Mouse (Mus musculus) MEL (cell line): ENCODE data around the gene Tmem169. TPM values are rescaled to one million over a fixed set of nuclear protein-coding genes. Genes with fewer than 3 reads are reported as not detected.

Source experiments
- DNase-seq: peaks from one replicate; pipeline ENCODE4 v3.0.0; 2011; ENCODE audit warnings: low read depth, low spot score
- H3K27ac ChIP-seq: 2 replicates; pipeline ENCODE4 v1.5.1; 2012; ENCODE audit warnings: low read depth, mild to moderate bottlenecking, control low read depth, low read length, moderate library complexity; ENCODE audit not compliant: control insufficient read depth
- H3K27me3 ChIP-seq, 2 experiments: fragments of 150-350 bp in 1 of 2; sonication (generic) in 1 of 2; 2 replicates each; pipeline ENCODE4 v1.6.1; 2012; ENCODE audit warnings: low read length in 2 of 2, mild to moderate bottlenecking in 2 of 2, improper control_type of control experiment in 1 of 2, moderate library complexity in 1 of 2; ENCODE audit not compliant: insufficient read depth in 2 of 2, control insufficient read depth in 1 of 2
- H3K36me3 ChIP-seq, 2 experiments: 2 replicates each; pipeline ENCODE4 v1.6.1; 2012 to 2014; ENCODE audit warnings: low read length in 2 of 2, improper control_type of control experiment in 1 of 2, inconsistent platforms in 1 of 2, mild to moderate bottlenecking in 1 of 2; ENCODE audit not compliant: insufficient read depth in 2 of 2, control insufficient read depth in 1 of 2
- H3K4me1 ChIP-seq, 2 experiments: fragments of 150-350 bp in 1 of 2; sonication (generic) in 1 of 2; 2 replicates each; pipeline ENCODE4 v1.6.1; 2012; ENCODE audit warnings: low read length in 2 of 2, improper control_type of control experiment in 1 of 2, mild to moderate bottlenecking in 1 of 2; ENCODE audit not compliant: insufficient read depth in 2 of 2, control insufficient read depth in 1 of 2
- H3K4me3 ChIP-seq, 2 experiments: fragments of 150-350 bp in 1 of 2; sonication (generic) in 1 of 2; 2 replicates each; pipeline ENCODE4 v1.5.1; 2012; ENCODE audit warnings: low read depth in 2 of 2, low read length in 2 of 2, mild to moderate bottlenecking in 2 of 2, moderate library complexity in 2 of 2, control low read depth in 1 of 2, improper control_type of control experiment in 1 of 2; ENCODE audit not compliant: control insufficient read depth in 1 of 2, insufficient read depth in 1 of 2
- H3K79me2 ChIP-seq: 2 replicates; pipeline ENCODE4 v1.6.1; 2012; ENCODE audit warnings: mild to moderate bottlenecking, low read length, moderate library complexity; ENCODE audit not compliant: control insufficient read depth, poor library complexity, insufficient read depth
- H3K9ac ChIP-seq: 2 replicates; pipeline ENCODE4 v1.6.1; 2012; ENCODE audit warnings: low read depth, mild to moderate bottlenecking, control low read depth, low read length, moderate library complexity; ENCODE audit not compliant: control insufficient read depth, poor library complexity, severe bottlenecking
- H3K9me3 ChIP-seq: fragments of 150-350 bp; sonication (generic); replicated peaks from 2 replicates; pipeline ENCODE4 v1.6.1; 2012; ENCODE audit warnings: mild to moderate bottlenecking, low read length, improper control_type of control experiment, moderate library complexity; ENCODE audit not compliant: insufficient read depth
- BHLHE40 ChIP-seq: IDR thresholded peaks from 2 replicates; pipeline ENCODE4 v1.6.1; 2012; ENCODE audit warnings: low read depth, mild to moderate bottlenecking, inconsistent platforms, low read length, improper control_type of control experiment, borderline replicate concordance
- CHD1 ChIP-seq: IDR thresholded peaks from 2 replicates; pipeline ENCODE4 v1.6.1; 2012; ENCODE audit warnings: low read depth, mild to moderate bottlenecking, inconsistent platforms, low read length, improper control_type of control experiment
- CHD2 ChIP-seq: IDR thresholded peaks from 2 replicates; pipeline ENCODE4 v1.6.1; 2011; ENCODE audit warnings: low read length, improper control_type of control experiment
- CTCF ChIP-seq, 3 experiments: IDR thresholded peaks in 2 of 3; conservative IDR thresholded peaks in 1 of 3; 2 replicates each; pipeline ENCODE4 v1.5.1; 2011 to 2012; ENCODE audit warnings: low read length in 3 of 3, low read depth in 2 of 3, mild to moderate bottlenecking in 2 of 3, improper control_type of control experiment in 1 of 3, inconsistent platforms in 1 of 3, mixed read lengths in 1 of 3, moderate library complexity in 1 of 3; ENCODE audit not compliant: control insufficient read depth in 1 of 3, insufficient read depth in 1 of 3, poor library complexity in 1 of 3, severe bottlenecking in 1 of 3
- ETS1 ChIP-seq: IDR thresholded peaks from 2 replicates; pipeline ENCODE4 v1.6.1; 2012; ENCODE audit warnings: low read depth, mild to moderate bottlenecking, inconsistent platforms, low read length, improper control_type of control experiment, moderate library complexity
- GABPA ChIP-seq: IDR thresholded peaks from 2 replicates; pipeline ENCODE4 v1.6.1; 2012; ENCODE audit warnings: low read depth, mild to moderate bottlenecking, inconsistent platforms, low read length, improper control_type of control experiment, moderate library complexity
- GATA1 ChIP-seq: IDR thresholded peaks from 2 replicates; pipeline ENCODE4 v1.6.1; 2011; ENCODE audit warnings: low read depth, low read length, improper control_type of control experiment
- HCFC1 ChIP-seq: IDR thresholded peaks from 2 replicates; pipeline ENCODE4 v1.6.1; 2012; ENCODE audit warnings: low read depth, mild to moderate bottlenecking, inconsistent platforms, low read length, improper control_type of control experiment, moderate library complexity
- JUND ChIP-seq: IDR thresholded peaks from 2 replicates; pipeline ENCODE4 v1.6.1; 2011; ENCODE audit warnings: low read depth, mild to moderate bottlenecking, improper control_type of control experiment, low read length
- KAT2A ChIP-seq: conservative IDR thresholded peaks from 2 replicates; pipeline ENCODE4 v1.6.1; 2012; ENCODE audit warnings: low read depth, low read length, improper control_type of control experiment, inconsistent platforms
- MAX ChIP-seq: IDR thresholded peaks from 2 replicates; pipeline ENCODE4 v1.6.1; 2011; ENCODE audit warnings: low read length, improper control_type of control experiment
- MAZ ChIP-seq: IDR thresholded peaks from 2 replicates; pipeline ENCODE4 v1.6.1; 2012; ENCODE audit warnings: low read depth, mild to moderate bottlenecking, inconsistent platforms, low read length, improper control_type of control experiment
- MEF2A ChIP-seq: IDR thresholded peaks from 2 replicates; pipeline ENCODE4 v1.6.1; 2014; ENCODE audit warnings: low read depth, mild to moderate bottlenecking, inconsistent platforms, low read length, improper control_type of control experiment; ENCODE audit not compliant: poor library complexity, insufficient replicate concordance, severe bottlenecking; ENCODE audit errors: extremely low read depth
- MYB ChIP-seq: IDR thresholded peaks from 2 replicates; pipeline ENCODE4 v1.6.1; 2011; ENCODE audit warnings: mild to moderate bottlenecking, low read depth, low read length, improper control_type of control experiment
- NELFE ChIP-seq: IDR thresholded peaks from 2 replicates; pipeline ENCODE4 v1.6.1; 2011; ENCODE audit warnings: low read depth, low read length, improper control_type of control experiment
- NRF1 ChIP-seq: IDR thresholded peaks from 2 replicates; pipeline ENCODE4 v1.6.1; 2014; ENCODE audit warnings: low read depth, mild to moderate bottlenecking, inconsistent platforms, low read length, improper control_type of control experiment, moderate library complexity; ENCODE audit not compliant: poor library complexity, insufficient read depth, severe bottlenecking
- POLR2A ChIP-seq, 2 experiments: IDR thresholded peaks; 2 replicates each; pipeline ENCODE4 v1.6.1; 2011 to 2012; ENCODE audit warnings: low read length in 2 of 2, mild to moderate bottlenecking in 2 of 2, control low read depth in 1 of 2, improper control_type of control experiment in 1 of 2, low read depth in 1 of 2, moderate library complexity in 1 of 2; ENCODE audit not compliant: control insufficient read depth in 1 of 2, insufficient read depth in 1 of 2, poor library complexity in 1 of 2
- POLR2AphosphoS2 ChIP-seq: IDR thresholded peaks from 2 replicates; pipeline ENCODE4 v1.6.1; 2011; ENCODE audit warnings: low read length, improper control_type of control experiment
- POLR2AphosphoS5 ChIP-seq: IDR thresholded peaks from 2 replicates; pipeline ENCODE4 v1.6.1; 2012; ENCODE audit warnings: low read depth, borderline replicate concordance, mild to moderate bottlenecking, inconsistent platforms, low read length, moderate library complexity, mixed read lengths
- RAD21 ChIP-seq: IDR thresholded peaks from 2 replicates; pipeline ENCODE4 v1.6.1; 2011; ENCODE audit warnings: mild to moderate bottlenecking, low read depth, low read length, improper control_type of control experiment
- RCOR1 ChIP-seq: IDR thresholded peaks from 2 replicates; pipeline ENCODE4 v1.6.1; 2012; ENCODE audit warnings: low read depth, mild to moderate bottlenecking, inconsistent platforms, low read length, improper control_type of control experiment
- SMC3 ChIP-seq: IDR thresholded peaks from 2 replicates; pipeline ENCODE4 v1.6.1; 2011; ENCODE audit warnings: low read depth, low read length, improper control_type of control experiment
- TAL1 ChIP-seq: IDR thresholded peaks from 2 replicates; pipeline ENCODE4 v1.6.1; 2012; ENCODE audit warnings: mild to moderate bottlenecking, inconsistent platforms, low read length, moderate library complexity, mixed read lengths
- TCF12 ChIP-seq: IDR thresholded peaks from 2 replicates; pipeline ENCODE4 v1.6.1; 2014; ENCODE audit warnings: low read depth, mild to moderate bottlenecking, inconsistent platforms, low read length, improper control_type of control experiment, moderate library complexity
- UBTF ChIP-seq: IDR thresholded peaks from 2 replicates; pipeline ENCODE4 v1.6.1; 2012; ENCODE audit warnings: low read depth, mild to moderate bottlenecking, inconsistent platforms, low read length, improper control_type of control experiment, moderate library complexity, borderline replicate concordance; ENCODE audit not compliant: insufficient read depth
- USF1 ChIP-seq: IDR thresholded peaks from 2 replicates; pipeline ENCODE4 v1.6.1; 2014; ENCODE audit warnings: low read depth, mild to moderate bottlenecking, inconsistent platforms, low read length, improper control_type of control experiment, moderate library complexity
- USF2 ChIP-seq, 2 experiments: IDR thresholded peaks; 2 replicates each; pipeline ENCODE4 v1.6.1; 2011 to 2012; ENCODE audit warnings: improper control_type of control experiment in 2 of 2, low read length in 2 of 2, borderline replicate concordance in 1 of 2, inconsistent platforms in 1 of 2, low read depth in 1 of 2, mild to moderate bottlenecking in 1 of 2; ENCODE audit not compliant: insufficient read depth in 1 of 2
- ZC3H11A ChIP-seq: IDR thresholded peaks from 2 replicates; pipeline ENCODE4 v1.6.1; 2012; ENCODE audit warnings: low read depth, mild to moderate bottlenecking, inconsistent platforms, low read length, improper control_type of control experiment
- ZMIZ1 ChIP-seq: IDR thresholded peaks from 2 replicates; pipeline ENCODE4 v1.6.1; 2012; ENCODE audit warnings: low read depth, mild to moderate bottlenecking, inconsistent platforms, low read length, improper control_type of control experiment, moderate library complexity
- ZNF384 ChIP-seq: IDR thresholded peaks from 2 replicates; pipeline ENCODE4 v1.6.1; 2012; ENCODE audit warnings: low read depth, mild to moderate bottlenecking, inconsistent platforms, low read length, improper control_type of control experiment
- polyA plus RNA-seq, 2 experiments: library from polyadenylated mRNA; stranded (reverse) in 1 of 2; unstranded in 1 of 2; fragments of >175 nt in 1 of 2; fragments of >200 nt in 1 of 2; gene quantifications; 2 replicates each; pipeline versions ENCODE4 v1.2.1 to v1.2.4; 2012; ENCODE audit warnings: low replicate concordance in 2 of 2, low read depth in 1 of 2; ENCODE audit not compliant: insufficient read length in 2 of 2, insufficient read depth in 1 of 2, missing spikeins in 1 of 2
- total RNA-seq: library from RNA; depleted of rRNA; stranded (reverse); fragments of 300-350 nt; gene quantifications from 2 replicates; pipeline ENCODE4 v1.2.3, GENCODE M21; 2012

Gene Tmem169
- total and polyA plus RNA-seq, 3 experiments: 0.06 TPM; not detected in 2

- Histone ChIP-seq H3K36me3 (peaks cover 0 to 16% of the 10 kb centered on the region in 2 experiments; a peak in 3 of 4 replicates), H3K79me2 (peaks cover 9% of the 10 kb centered on the region), H3K9me3 (no peaks in the 10 kb centered on the region), H3K27me3 (no peaks in the 10 kb centered on the region; a peak in 1 of 4 replicates), H3K4me1 (peaks cover 0 to 13% of the 10 kb centered on the region in 2 experiments; a peak in 3 of 4 replicates), H3K4me3 (no peak overlapping the region), H3K9ac (no peak overlapping the region), H3K27ac (no peak overlapping the region)
- DNase-seq: no peak
- TF ChIP-seq NELFE (no peak), JUND (no peak), MAZ (no peak), ZMIZ1 (no peak), GATA1 (no peak), UBTF (no peak), BHLHE40 (no peak), RCOR1 (no peak), KAT2A (no peak), MYB (no peak), CHD2 (no peak), MEF2A (no peak), POLR2AphosphoS5 (no peak), USF1 (no peak), MAX (no peak), POLR2AphosphoS2 (no peak), USF2 (IDR thresholded peaks at IDR 0.05; ENCODE audit: borderline replicate concordance in 1 of 2, insufficient read depth in 1 of 2, low read depth in 1 of 2, low read length in 2 of 2) (no peak), TAL1 (no peak)
These were observed 24.8 kb downstream of the Tmem169 start for GRCm38 (mm10) chr1:72308919-72309318.

- DNase-seq: no peak
- Histone ChIP-seq H3K9me3 (no peaks in the 10 kb centered on the region), H3K9ac (no peak overlapping the region), H3K36me3 (peaks cover 0 to 16% of the 10 kb centered on the region in 2 experiments; a peak in 3 of 4 replicates), H3K4me3 (no peak overlapping the region), H3K27ac (no peak overlapping the region), H3K27me3 (no peaks in the 10 kb centered on the region), H3K4me1 (peaks cover 0 to 13% of the 10 kb centered on the region in 2 experiments; a peak in 3 of 4 replicates), H3K79me2 (peaks cover 9% of the 10 kb centered on the region)
- TF ChIP-seq CHD1 (no peak), GATA1 (no peak), RAD21 (no peak), MAZ (no peak), POLR2A (IDR thresholded peaks at IDR 0.05; ENCODE audit: control insufficient read depth in 1 of 2, insufficient read depth in 1 of 2, low read depth in 1 of 2, low read length in 2 of 2, poor library complexity in 1 of 2) (no peak), RCOR1 (no peak), TAL1 (no peak), CTCF (IDR thresholded peaks at IDR 0.05 in 2 of 3, conservative IDR thresholded peaks at IDR 0.05 in 1 of 3; ENCODE audit: control insufficient read depth in 1 of 3, insufficient read depth in 1 of 3, low read depth in 2 of 3, low read length in 3 of 3, poor library complexity in 1 of 3, severe bottlenecking in 1 of 3) (no peak), POLR2AphosphoS2 (no peak), HCFC1 (no peak), ZNF384 (no peak), NRF1 (no peak), GABPA (no peak), TCF12 (no peak), USF2 (IDR thresholded peaks at IDR 0.05; ENCODE audit: borderline replicate concordance in 1 of 2, insufficient read depth in 1 of 2, low read depth in 1 of 2, low read length in 2 of 2) (no peak), SMC3 (no peak), ZC3H11A (no peak), ETS1 (no peak)
These were observed 25.7 kb downstream of the Tmem169 start for GRCm38 (mm10) chr1:72309744-72310424.
